Comparison of ENCODE assay signal across 20 mouse cellular contexts in the genomic region with DNA sequence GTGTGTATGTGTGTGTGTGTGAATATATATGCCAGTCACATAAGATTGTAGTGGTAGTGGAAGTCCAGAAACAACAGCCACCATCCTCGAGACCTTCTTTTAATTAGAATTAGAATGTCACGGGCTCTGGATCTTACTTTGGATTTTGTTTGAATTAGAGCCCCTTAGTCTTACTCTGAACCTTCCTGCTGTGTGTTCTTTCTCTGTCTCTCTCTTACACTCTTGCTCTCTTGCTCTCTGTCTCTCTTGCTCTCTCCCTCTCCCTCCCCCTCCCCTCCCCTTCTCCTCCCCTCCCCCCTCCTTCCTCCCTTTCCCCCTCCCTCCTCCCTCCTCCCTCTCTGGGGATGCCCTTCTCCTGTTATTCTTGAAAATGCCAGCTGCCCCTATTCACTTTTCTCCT. TPM values are rescaled to one million over a fixed set of nuclear protein-coding genes. Genes with fewer than 3 reads are reported as not detected.
DNase-seq lines count a peak whose midpoint lies in the region; ATAC-seq lines count a peak whose summit lies in the region.
"Had no signal": no experiment of that assay in that cellular context is flagged by ENCODE, and none has a peak within 500 bp of the region (broad histone marks: within the 10 kb centered on the region; RNA-seq: fewer than 3 reads in every experiment).

No protein-coding gene starts in this region.

- H3K9ac ChIP-seq in intestine, embryonic 14.5 days (ENCODE audit: low read length) = no peak overlapping the region
- no peak overlapping the region for H3K9ac ChIP-seq in intestine, embryonic 16.5 days (ENCODE audit: low read depth, low read length)
- no peak overlapping the region for H3K9ac ChIP-seq in hindbrain, embryonic 11.5 days (ENCODE audit: low read depth, low read length)
- H3K9ac ChIP-seq in neural tube, embryonic 15.5 days (replicated peaks) = no peak overlapping the region
- H3K9ac ChIP-seq: heart, embryonic 13.5 days; limb, embryonic 13.5 days; liver, embryonic 14.5 days had no signal

- no peak for ATAC-seq in intestine, embryonic 14.5 days (replicated peaks; ENCODE audit: low FRiP score, low TSS enrichment, low read depth)
- ATAC-seq in intestine, embryonic 16.5 days = no peak
- ATAC-seq in hindbrain, embryonic 11.5 days (ENCODE audit: low FRiP score) = peak; percentile 56; the same call in 1 of the 2 replicates
- no peak for ATAC-seq in neural tube, embryonic 15.5 days (ENCODE audit: low FRiP score)

- no peaks in the 10 kb centered on the region for H3K27me3 ChIP-seq in intestine, embryonic 14.5 days (replicated peaks; ENCODE audit: control insufficient read depth, insufficient read depth, low read length)
- H3K27me3 ChIP-seq in intestine, embryonic 16.5 days (replicated peaks; ENCODE audit: control insufficient read depth, insufficient read depth, low read length) = 0 out of 2 replicates have a peak, but pooled peaks cover 3% of the 10 kb centered on the region
- H3K27me3 ChIP-seq in hindbrain, embryonic 11.5 days (ENCODE audit: control insufficient read depth, insufficient read depth, low read length) = no peaks in the 10 kb centered on the region
- H3K27me3 ChIP-seq in neural tube, embryonic 15.5 days (replicated peaks) = no peaks in the 10 kb centered on the region
- H3K27me3 ChIP-seq: heart, embryonic 13.5 days; limb, embryonic 13.5 days had no signal

- no peak overlapping the region for H3K4me2 ChIP-seq in intestine, embryonic 14.5 days (ENCODE audit: low read length)
- H3K4me2 ChIP-seq in intestine, embryonic 16.5 days (ENCODE audit: low read depth, low read length) = no peak overlapping the region
- H3K4me2 ChIP-seq in hindbrain, embryonic 11.5 days (replicated peaks; ENCODE audit: low read depth, low read length) = no peak overlapping the region
- H3K4me2 ChIP-seq in neural tube, embryonic 15.5 days = peak overlapping the region; percentile 46

- no peaks in the 10 kb centered on the region for H3K4me1 ChIP-seq in intestine, embryonic 14.5 days (replicated peaks; ENCODE audit: control insufficient read depth, insufficient read depth, low read length)
- H3K4me1 ChIP-seq in intestine, embryonic 16.5 days (ENCODE audit: control insufficient read depth, insufficient read depth, low read length) = no peaks in the 10 kb centered on the region; the same call in 1 of the 2 replicates
- peaks cover 5% of the 10 kb centered on the region; the same call in 1 of the 2 replicates for H3K4me1 ChIP-seq in hindbrain, embryonic 11.5 days (replicated peaks; ENCODE audit: control insufficient read depth, insufficient read depth, low read length)
- H3K4me1 ChIP-seq in neural tube, embryonic 15.5 days = peaks cover 20% of the 10 kb centered on the region

- peak overlapping the region; percentile 62; the same call in 1 of the 2 replicates for H3K27ac ChIP-seq in intestine, embryonic 14.5 days (ENCODE audit: low read depth)
- H3K27ac ChIP-seq in intestine, embryonic 16.5 days (ENCODE audit: low read length) = no peak overlapping the region
- H3K27ac ChIP-seq in hindbrain, embryonic 11.5 days (ENCODE audit: low read depth, low read length) = no peak overlapping the region
- H3K27ac ChIP-seq in neural tube, embryonic 15.5 days (replicated peaks) = peak overlapping the region; percentile 79
- H3K27ac ChIP-seq: heart, embryonic 13.5 days; limb, embryonic 13.5 days; liver, embryonic 14.5 days; stomach, postnatal 0 days had no signal

- H3K36me3 ChIP-seq in intestine, embryonic 14.5 days (ENCODE audit: control insufficient read depth, insufficient read depth, low read length) = no peaks in the 10 kb centered on the region
- no peaks in the 10 kb centered on the region for H3K36me3 ChIP-seq in intestine, embryonic 16.5 days (ENCODE audit: control insufficient read depth, insufficient read depth, low read length)
- H3K36me3 ChIP-seq in hindbrain, embryonic 11.5 days (ENCODE audit: control insufficient read depth, insufficient read depth, low read length) = no peaks in the 10 kb centered on the region
- no peaks in the 10 kb centered on the region for H3K36me3 ChIP-seq in neural tube, embryonic 15.5 days
- H3K36me3 ChIP-seq: heart, embryonic 13.5 days; limb, embryonic 13.5 days had no signal

- WGBS in intestine, embryonic 14.5 days = 45% methylated on average over 2 of the region's 2 CpGs
- WGBS in intestine, embryonic 16.5 days = 58% methylated on average over 2 of the region's 2 CpGs
- WGBS in hindbrain, embryonic 11.5 days = 35% methylated on average over 2 of the region's 2 CpGs
- 19% methylated on average over 2 of the region's 2 CpGs for WGBS in neural tube, embryonic 15.5 days

- H3K9me3 ChIP-seq in intestine, embryonic 14.5 days (ENCODE audit: control insufficient read depth, low read length) = no peaks in the 10 kb centered on the region
- H3K9me3 ChIP-seq in intestine, embryonic 16.5 days (ENCODE audit: control insufficient read depth, low read length) = no peaks in the 10 kb centered on the region
- H3K9me3 ChIP-seq in hindbrain, embryonic 11.5 days (ENCODE audit: control insufficient read depth, low read length) = no peaks in the 10 kb centered on the region
- H3K9me3 ChIP-seq in neural tube, embryonic 15.5 days (replicated peaks) = no peaks in the 10 kb centered on the region
- H3K9me3 ChIP-seq: heart, embryonic 13.5 days; limb, embryonic 13.5 days had no signal

- no peak overlapping the region for H3K4me3 ChIP-seq in intestine, embryonic 14.5 days (ENCODE audit: low read depth, low read length)
- no peak overlapping the region for H3K4me3 ChIP-seq in intestine, embryonic 16.5 days (ENCODE audit: low read length)
- no peak overlapping the region for H3K4me3 ChIP-seq in hindbrain, embryonic 11.5 days (ENCODE audit: low read depth, low read length)
- H3K4me3 ChIP-seq in neural tube, embryonic 15.5 days (replicated peaks) = no peak overlapping the region
- H3K4me3 ChIP-seq: erythroblast, embryonic 14.5 days; heart, embryonic 13.5 days; limb, embryonic 13.5 days had no signal

- no peak for DNase-seq in intestine, embryonic 14.5 days (ENCODE audit: low spot score)
- no peak for DNase-seq in hindbrain, embryonic 11.5 days (ENCODE audit: low spot score)
- DNase-seq in induced T-regulatory cell, adult 2 months (ENCODE audit: low read depth) = peak; percentile 9
- DNase-seq in kidney, postnatal 4 days = no peak
- DNase-seq in urinary bladder, adult 2 months (ENCODE audit: low spot score) = no peak
- DNase-seq: adrenal gland, adult 8-10 months; B cell, adult 2 months; cerebellum, postnatal 36 days; heart, postnatal 4 days; kidney, adult 2 months; kidney, postnatal 14 days; right cerebral cortex, postnatal 14 days; thymus, postnatal 14 days had no signal

RNA-seq across cellular contexts. Expression of a gene that starts 53.1 kb away (rescaled TPM):
- 20.4 and 22.3 TPM in 2 replicates for polyA plus RNA-seq in intestine, embryonic 14.5 days (2014; fragmentation: Nextera tagmentation; extraction: Ambion mirVana)
- 13.0 and 13.9 TPM in 2 replicates for polyA plus RNA-seq in intestine, embryonic 16.5 days (2015; fragmentation: Nextera tagmentation; extraction: Ambion mirVana)
- polyA plus RNA-seq in hindbrain, embryonic 11.5 days (2014; fragmentation: Nextera tagmentation; extraction: Ambion mirVana) = 57.3 and 62.2 TPM in 2 replicates
- 25.1 and 25.3 TPM in 2 replicates for polyA plus RNA-seq in neural tube, embryonic 15.5 days (2015; fragmentation: Nextera tagmentation; extraction: Ambion mirVana)
- polyA plus RNA-seq in urinary bladder, adult 2 months (2012; rRNA removed) = 8.7 and 10.7 TPM in 2 replicates

Comparison
In these comparisons a context has a peak if more than half of its experiments do, and no peak if none do; other contexts are left out.
1. H3K27ac ChIP-seq: peak in intestine, embryonic 14.5 days (single experiment) and neural tube, embryonic 15.5 days (single experiment); none in intestine, embryonic 16.5 days (single experiment) and hindbrain, embryonic 11.5 days (single experiment).